Mouse (Mus musculus) forebrain, embryonic 10.5 days (tissue): ENCODE measurements at regions not wholly inside any gene's neighbourhood (a gene's known extent, or its start where the extent isn't known, plus 50 kb on each side); places are given as distances from the start of the nearest gene placed in this dataset.

Source experiments
- DNase-seq: peaks from one replicate; pipeline ENCODE4 v3.0.0-alpha.2; 2017; ENCODE audit warnings: low spot score; ENCODE audit errors: extremely low spot score
- H3K27ac ChIP-seq: fragments of 300-500 bp; sonication (generic); 2 replicates; pipeline ENCODE4 v1.5.1; 2016; ENCODE audit warnings: mild to moderate bottlenecking
- H3K27me3 ChIP-seq: fragments of 300-500 bp; sonication (generic); 2 replicates; pipeline ENCODE4 v1.6.1; 2016; ENCODE audit warnings: mild to moderate bottlenecking; ENCODE audit not compliant: poor library complexity, severe bottlenecking
- H3K36me3 ChIP-seq: fragments of 300-500 bp; sonication (generic); replicated peaks from 2 replicates; pipeline ENCODE4 v1.6.1; 2016; ENCODE audit warnings: mild to moderate bottlenecking, moderate library complexity
- H3K4me1 ChIP-seq: fragments of 300-500 bp; sonication (generic); 2 replicates; pipeline ENCODE4 v1.6.1; 2016
- H3K4me3 ChIP-seq: fragments of 300-500 bp; sonication (generic); 2 replicates; pipeline ENCODE4 v1.5.1; 2016; ENCODE audit warnings: mild to moderate bottlenecking, moderate library complexity
- H3K9me3 ChIP-seq: fragments of 300-500 bp; sonication (generic); 2 replicates; pipeline ENCODE4 v1.6.1; 2016; ENCODE audit warnings: mild to moderate bottlenecking, moderate library complexity
- WGBS: fragments of 180-500 bp; shearing (Covaris S2); methylation state at CpG from one replicate; pipeline ENCODE4 v1.1.7; 2016; 5-methylcytosine and 5-hydroxymethylcytosine counted together

DNA sequence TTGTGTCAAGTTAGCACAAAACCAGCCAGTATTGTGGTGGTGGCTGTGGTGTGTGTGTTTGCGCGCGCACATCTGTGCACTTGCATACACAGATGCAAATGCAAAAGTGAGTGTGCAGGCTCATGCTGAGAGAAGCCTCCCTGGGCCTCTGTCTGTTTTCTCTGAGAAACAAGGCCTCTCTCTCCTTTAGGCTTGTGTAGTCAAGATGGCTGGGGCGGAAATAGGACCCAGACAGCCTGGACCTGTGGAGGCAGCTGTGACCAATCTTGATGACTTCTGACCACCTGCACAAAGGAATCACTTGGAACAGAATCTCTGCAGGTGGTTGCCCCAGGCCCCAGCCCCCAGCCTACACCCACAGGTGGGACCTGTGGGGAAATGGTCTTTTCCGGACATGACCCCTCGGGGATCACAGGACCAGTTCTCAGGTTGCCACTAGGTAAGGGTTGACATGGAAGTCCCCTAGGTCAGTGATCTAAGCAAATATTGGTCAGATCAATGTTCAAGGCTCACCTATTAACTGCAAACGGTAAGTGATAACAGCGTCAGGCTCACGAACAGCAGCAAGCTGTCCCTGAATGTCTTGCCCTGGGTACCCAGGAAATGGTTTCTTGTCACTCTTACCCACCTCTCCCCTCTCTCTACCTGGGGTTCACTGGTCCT is 93.8 kb upstream of the Mgme1 start:
- Histone ChIP-seq H3K36me3 (no peaks in the 10 kb centered on the region), H3K4me3 (no peak overlapping the region), H3K9me3 (no peaks in the 10 kb centered on the region), H3K27me3 (no peaks in the 10 kb centered on the region), H3K27ac (no peak overlapping the region), H3K4me1 (peaks cover 15% of the 10 kb centered on the region)
- DNase-seq = no peak
- 92% methylated on average over 9 of the region's 9 CpGs for WGBS

DNA sequence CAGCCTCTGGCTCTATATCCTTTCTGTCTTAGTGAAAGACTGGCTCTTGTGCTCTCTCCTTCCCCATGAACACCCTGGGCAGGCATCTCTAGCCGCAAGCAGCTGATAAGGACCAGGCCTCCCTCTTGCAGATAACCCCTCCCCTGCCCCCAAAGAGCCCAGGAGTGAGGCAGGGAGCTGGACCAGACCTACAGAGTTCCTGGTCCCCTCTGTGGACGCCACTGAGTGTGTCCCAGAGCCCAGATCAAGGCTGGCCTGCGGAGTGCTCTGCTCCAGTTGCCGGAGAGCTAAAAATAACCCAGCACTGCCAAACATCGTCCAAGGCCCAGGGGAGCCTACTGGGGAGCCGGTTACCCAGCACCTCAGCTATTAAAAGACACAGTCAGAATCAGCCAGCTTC is 93.2 kb upstream of the Mgme1 start:
- WGBS = 51% methylated on average over 6 of the region's 6 CpGs
- Histone ChIP-seq H3K36me3 (no peaks in the 10 kb centered on the region), H3K27ac (no peak overlapping the region), H3K4me1 (peaks cover 11% of the 10 kb centered on the region), H3K4me3 (no peak overlapping the region), H3K9me3 (no peaks in the 10 kb centered on the region), H3K27me3 (no peaks in the 10 kb centered on the region)
- no peak for DNase-seq

DNA sequence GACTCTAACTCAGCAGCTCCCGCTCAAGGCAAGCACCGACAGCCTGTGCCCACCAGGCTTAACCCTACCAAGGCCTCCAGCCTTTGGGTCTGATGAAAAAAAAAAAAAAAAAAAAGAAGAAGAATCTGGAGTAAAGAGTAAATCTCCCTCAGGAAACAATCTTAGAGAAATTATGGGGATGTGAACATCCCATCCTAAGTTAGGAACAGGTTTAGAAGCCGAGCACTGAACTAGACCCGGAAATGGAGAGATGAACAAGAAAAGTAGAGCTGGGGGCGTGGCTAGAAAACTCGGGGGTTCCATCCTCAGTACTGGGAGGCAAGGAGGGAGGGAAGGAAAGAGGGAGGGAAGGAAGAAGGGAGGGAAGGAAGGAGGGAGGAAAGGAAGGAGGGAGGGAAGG is 92.5 kb upstream of the Mgme1 start:
- H3K4me3 ChIP-seq = no peak overlapping the region
- no peaks in the 10 kb centered on the region for H3K36me3 ChIP-seq
- no peak overlapping the region for H3K27ac ChIP-seq
- DNase-seq = no peak
- WGBS = 78% methylated on average over 6 of the region's 6 CpGs
- H3K4me1 ChIP-seq = peaks cover 5% of the 10 kb centered on the region; the same call in 1 of the 2 replicates
- no peaks in the 10 kb centered on the region for H3K9me3 ChIP-seq
- no peaks in the 10 kb centered on the region for H3K27me3 ChIP-seq

DNA sequence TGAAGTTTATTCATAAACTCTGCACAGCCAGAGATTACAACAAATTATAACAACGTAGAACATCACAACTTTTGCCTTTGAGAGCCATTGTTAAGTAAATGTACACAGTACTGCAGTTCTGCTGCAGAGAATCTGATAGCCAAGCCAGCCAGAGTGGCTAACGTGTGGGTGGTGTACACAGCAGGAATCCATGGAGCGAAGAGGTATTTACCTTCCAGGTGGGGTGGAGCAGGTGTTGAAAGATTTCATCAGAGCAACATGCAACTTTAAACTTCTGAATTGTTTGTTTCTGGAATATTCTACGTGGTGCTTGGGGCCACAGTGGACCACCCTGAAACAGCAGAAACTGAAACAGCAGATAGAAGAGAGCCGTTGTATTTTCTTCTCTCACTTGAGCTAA is 88.4 kb upstream of the Mgme1 start:
- no peaks in the 10 kb centered on the region for H3K27me3 ChIP-seq
- H3K27ac ChIP-seq = no peak overlapping the region
- no peak overlapping the region for H3K4me3 ChIP-seq
- no peaks in the 10 kb centered on the region for H3K36me3 ChIP-seq
- DNase-seq = no peak
- H3K4me1 ChIP-seq = peaks cover 5% of the 10 kb centered on the region; the same call in 1 of the 2 replicates
- 87% methylated on average over 5 of the region's 5 CpGs for WGBS
- H3K9me3 ChIP-seq = no peaks in the 10 kb centered on the region

DNA sequence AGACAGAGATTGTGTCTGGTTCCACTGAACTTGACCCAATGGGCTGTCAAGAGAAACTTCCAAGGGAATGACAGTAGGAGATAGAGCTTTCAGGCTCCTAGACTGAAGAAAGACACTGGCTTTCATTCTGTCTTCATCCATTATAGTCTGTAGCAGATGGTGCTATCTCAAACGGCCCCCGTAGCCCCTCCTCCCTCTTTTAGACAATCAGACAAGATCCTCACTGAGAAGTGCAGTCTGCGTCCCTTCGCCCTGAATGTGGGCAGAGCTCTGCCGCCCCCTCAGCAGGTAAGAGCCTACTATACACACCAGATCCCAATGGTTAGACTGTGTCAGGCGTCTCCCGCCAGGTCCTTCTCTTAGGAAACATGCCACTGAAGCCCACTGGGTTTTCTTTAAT is 87.9 kb upstream of the Mgme1 start:
- Histone ChIP-seq H3K4me1 (peaks cover under 1% of the 10 kb centered on the region; the same call in 1 of the 2 replicates), H3K4me3 (no peak overlapping the region), H3K36me3 (no peaks in the 10 kb centered on the region), H3K27ac (0 out of 2 replicates have a peak overlapping the region, but pooled peaks have one; percentile 25), H3K27me3 (no peaks in the 10 kb centered on the region), H3K9me3 (no peaks in the 10 kb centered on the region)
- DNase-seq = no peak
- 81% methylated on average over 7 of the region's 7 CpGs for WGBS

DNA sequence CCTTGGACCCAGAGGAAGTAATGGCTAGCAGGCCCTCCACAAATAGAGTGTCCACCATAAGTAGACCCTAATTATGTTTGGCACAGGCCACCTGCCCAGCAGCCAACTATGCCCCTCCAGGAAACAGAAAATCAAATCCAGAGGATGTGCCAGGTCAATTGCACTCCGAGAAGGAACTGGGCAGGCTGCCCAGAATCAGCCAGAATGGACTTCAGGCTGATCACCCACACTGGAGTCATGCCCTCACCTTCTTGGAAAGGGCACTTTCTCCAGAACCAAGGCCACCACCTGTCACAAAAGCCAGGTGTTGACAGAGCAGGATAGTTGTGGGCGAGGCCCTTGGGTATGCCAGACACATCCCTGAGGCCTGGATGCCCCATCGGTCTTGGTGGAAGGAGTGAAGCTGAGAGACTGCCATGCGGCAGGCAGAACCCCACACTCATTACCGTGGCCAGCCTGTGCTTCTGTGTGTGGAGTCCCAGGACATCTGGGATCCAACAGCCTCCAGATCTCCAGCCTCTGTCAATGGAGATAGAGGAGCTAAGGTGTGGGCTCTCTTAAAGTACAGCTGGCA is 87.0 kb upstream of the Mgme1 start:
- no peaks in the 10 kb centered on the region for H3K27me3 ChIP-seq
- no peaks in the 10 kb centered on the region for H3K36me3 ChIP-seq
- no peaks in the 10 kb centered on the region for H3K9me3 ChIP-seq
- no peak for DNase-seq
- H3K27ac ChIP-seq = no peak overlapping the region
- 87% methylated on average over 5 of the region's 5 CpGs for WGBS
- H3K4me1 ChIP-seq = peaks cover 3% of the 10 kb centered on the region
- H3K4me3 ChIP-seq = no peak overlapping the region

DNA sequence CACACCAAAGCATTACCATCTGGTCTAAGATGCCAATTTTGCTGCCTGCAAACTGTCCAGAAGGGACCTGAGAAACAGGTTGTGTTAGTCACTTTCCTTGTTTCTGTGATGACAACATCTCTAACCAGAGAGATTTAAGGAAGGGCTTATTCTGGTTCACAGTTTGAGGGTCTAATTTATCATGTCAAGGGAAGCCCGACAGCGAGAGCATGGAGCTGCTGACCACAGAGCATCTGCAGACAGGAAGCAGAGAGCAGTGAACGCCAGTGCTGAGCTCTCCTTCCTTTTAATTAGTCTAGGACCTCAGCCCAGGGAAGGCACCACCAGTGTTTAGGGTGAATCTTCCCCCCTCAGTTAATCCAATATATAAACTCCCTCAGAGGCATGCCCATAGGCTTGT is 85.3 kb upstream of the Mgme1 start:
- 90% methylated on average over 3 of the region's 3 CpGs for WGBS
- H3K4me3 ChIP-seq = no peak overlapping the region
- H3K27me3 ChIP-seq = no peaks in the 10 kb centered on the region
- H3K4me1 ChIP-seq = peaks cover 13% of the 10 kb centered on the region
- DNase-seq = no peak
- no peaks in the 10 kb centered on the region for H3K9me3 ChIP-seq
- no peak overlapping the region for H3K27ac ChIP-seq
- no peaks in the 10 kb centered on the region for H3K36me3 ChIP-seq

DNA sequence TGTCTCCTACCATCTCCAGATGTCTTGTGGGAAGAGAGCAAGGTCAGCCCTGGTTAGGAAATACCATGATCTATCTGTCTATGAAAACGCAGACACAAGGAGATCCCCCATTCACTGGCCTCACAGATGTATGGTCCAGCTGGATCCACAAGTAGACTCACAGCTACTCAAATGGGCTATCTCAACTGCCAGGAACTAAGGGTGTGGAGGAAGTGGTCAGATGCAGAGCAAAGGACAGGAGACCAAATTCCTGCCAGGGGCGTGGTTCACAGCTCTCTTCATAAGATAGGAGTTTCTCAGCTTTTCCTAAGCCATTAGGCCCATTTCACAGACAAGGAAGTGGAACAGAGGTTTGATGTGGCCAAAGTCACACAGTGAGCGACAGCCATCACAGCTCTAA is 84.0 kb upstream of the Mgme1 start:
- H3K27ac ChIP-seq = no peak overlapping the region
- no peaks in the 10 kb centered on the region for H3K27me3 ChIP-seq
- no peak for DNase-seq
- 85% methylated on average over 3 of the region's 3 CpGs for WGBS
- H3K4me1 ChIP-seq = peaks cover 13% of the 10 kb centered on the region
- H3K36me3 ChIP-seq = no peaks in the 10 kb centered on the region
- no peaks in the 10 kb centered on the region for H3K9me3 ChIP-seq
- no peak overlapping the region for H3K4me3 ChIP-seq

DNA sequence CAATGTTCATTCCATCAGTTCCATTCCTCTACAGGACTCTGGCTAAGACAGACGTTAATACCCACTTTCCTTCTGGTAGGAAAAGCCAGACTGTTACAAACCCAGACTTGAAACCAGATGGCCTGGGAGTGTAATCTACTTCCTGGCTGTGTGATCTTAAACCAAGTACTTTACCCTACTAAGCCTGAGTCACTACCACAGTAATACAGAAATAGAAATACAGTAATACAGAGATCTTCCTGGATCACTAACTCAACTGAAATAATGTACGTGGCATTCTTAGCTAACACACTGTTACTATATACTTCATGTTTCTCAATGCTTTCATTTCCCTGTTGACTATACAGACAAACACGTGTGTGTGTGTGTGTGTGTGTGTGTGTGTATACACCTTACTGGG is 82.4 kb upstream of the Mgme1 start:
- DNase-seq = no peak
- H3K9me3 ChIP-seq = no peaks in the 10 kb centered on the region
- WGBS = 72% methylated on average over 3 of the region's 3 CpGs
- H3K4me3 ChIP-seq = no peak overlapping the region
- H3K4me1 ChIP-seq = peaks cover 16% of the 10 kb centered on the region
- no peaks in the 10 kb centered on the region for H3K27me3 ChIP-seq
- no peaks in the 10 kb centered on the region for H3K36me3 ChIP-seq
- H3K27ac ChIP-seq = no peak overlapping the region

DNA sequence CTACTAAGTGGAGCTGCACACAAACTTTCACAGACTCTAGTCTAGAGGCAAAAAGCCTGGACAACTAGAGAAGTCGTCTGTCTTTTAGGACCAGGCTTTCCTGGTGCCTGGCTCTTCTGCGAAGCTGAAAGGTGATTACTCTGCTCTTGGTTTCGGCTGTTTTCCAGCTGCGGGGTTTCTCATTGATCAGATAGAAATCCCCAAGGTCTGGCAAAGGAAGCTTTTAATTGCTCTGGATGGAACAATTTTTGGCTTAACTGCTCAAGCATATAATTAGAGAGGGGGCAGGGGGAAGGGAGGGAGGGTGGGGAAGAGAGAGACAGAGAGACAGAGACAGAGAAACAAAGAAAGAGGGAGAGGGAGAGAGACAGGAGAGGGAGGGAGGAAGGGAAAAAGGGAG is 82.0 kb upstream of the Mgme1 start:
- no peaks in the 10 kb centered on the region for H3K9me3 ChIP-seq
- H3K27ac ChIP-seq = no peak overlapping the region
- WGBS = 6% methylated on average over 4 of the region's 4 CpGs
- H3K4me3 ChIP-seq = no peak overlapping the region
- H3K36me3 ChIP-seq = no peaks in the 10 kb centered on the region
- peaks cover 16% of the 10 kb centered on the region for H3K4me1 ChIP-seq
- no peak for DNase-seq
- no peaks in the 10 kb centered on the region for H3K27me3 ChIP-seq

DNA sequence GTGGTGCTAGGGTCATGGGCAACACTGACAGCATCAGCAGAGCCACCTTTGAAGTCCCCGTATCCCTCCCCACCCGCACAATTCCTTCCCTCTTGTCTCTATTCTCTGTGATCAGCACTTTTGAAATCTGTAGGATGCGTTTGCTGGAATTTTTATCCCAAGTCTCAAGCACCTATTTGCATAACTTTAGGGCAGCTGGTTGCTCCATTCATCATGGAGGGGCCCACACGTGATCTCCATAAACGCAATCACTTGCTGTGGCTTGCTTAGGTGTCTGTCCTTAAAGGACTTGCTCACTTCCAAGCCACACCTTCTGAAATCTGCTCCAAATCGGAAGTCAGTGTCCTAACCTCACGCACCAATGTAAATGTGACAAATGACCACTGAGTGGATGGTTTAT is 80.7 kb upstream of the Mgme1 start:
- no peaks in the 10 kb centered on the region for H3K36me3 ChIP-seq
- H3K4me3 ChIP-seq = no peak overlapping the region
- DNase-seq = no peak
- H3K27ac ChIP-seq = no peak overlapping the region
- H3K27me3 ChIP-seq = no peaks in the 10 kb centered on the region
- peaks cover 16% of the 10 kb centered on the region for H3K4me1 ChIP-seq
- WGBS = 83% methylated on average over 7 of the region's 7 CpGs
- no peaks in the 10 kb centered on the region for H3K9me3 ChIP-seq

DNA sequence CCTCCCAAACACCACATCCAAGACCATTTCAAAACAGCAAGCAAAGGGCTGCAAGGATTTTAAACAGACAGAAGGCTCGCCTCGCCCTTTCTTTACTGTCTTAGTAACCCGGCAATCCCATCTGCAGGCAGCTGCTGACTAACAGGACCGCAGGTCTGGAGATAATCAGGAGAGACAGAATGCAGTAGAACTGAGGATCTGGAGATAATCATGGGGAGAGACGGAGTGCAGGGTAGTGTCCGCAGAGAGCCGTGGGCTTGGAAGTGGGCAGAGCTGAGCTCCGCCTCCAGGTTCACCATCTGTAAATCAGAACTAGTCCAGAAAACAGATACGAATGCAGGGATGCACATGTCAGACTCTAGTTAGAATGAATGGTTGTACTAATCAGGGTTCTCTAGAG is 79.4 kb upstream of the Mgme1 start:
- Histone ChIP-seq H3K4me1 (peaks cover 20% of the 10 kb centered on the region), H3K9me3 (no peaks in the 10 kb centered on the region), H3K36me3 (no peaks in the 10 kb centered on the region), H3K4me3 (no peak overlapping the region), H3K27ac (no peak overlapping the region), H3K27me3 (peaks cover 3% of the 10 kb centered on the region; the same call in 1 of the 2 replicates)
- no peak for DNase-seq
- WGBS = 84% methylated on average over 9 of the region's 9 CpGs

DNA sequence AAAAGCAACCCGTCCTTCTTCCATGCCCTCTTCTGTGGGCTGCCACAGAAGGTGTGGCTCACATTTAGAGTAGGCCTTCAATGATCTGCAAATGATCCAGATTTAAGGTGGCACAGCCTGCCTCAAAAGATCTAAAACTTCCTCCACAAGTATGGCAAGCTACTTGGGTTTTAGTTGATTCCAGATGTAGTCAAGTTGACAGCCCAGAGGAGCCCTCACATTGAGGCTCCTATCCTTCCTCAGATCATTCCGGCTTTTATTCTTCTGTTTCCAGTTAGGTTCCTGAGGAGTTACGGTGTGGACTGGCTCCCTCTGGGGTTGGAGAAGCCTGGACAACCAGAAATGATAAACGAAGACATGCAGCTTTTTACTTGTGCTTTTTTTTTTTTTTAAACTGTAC is 78.8 kb upstream of the Mgme1 start:
- H3K9me3 ChIP-seq = no peaks in the 10 kb centered on the region
- no peak overlapping the region for H3K4me3 ChIP-seq
- H3K27me3 ChIP-seq = peaks cover 6% of the 10 kb centered on the region; the same call in 1 of the 2 replicates
- 80% methylated on average over 4 of the region's 4 CpGs for WGBS
- H3K27ac ChIP-seq = no peak overlapping the region
- H3K4me1 ChIP-seq = peaks cover 20% of the 10 kb centered on the region
- no peaks in the 10 kb centered on the region for H3K36me3 ChIP-seq
- no peak for DNase-seq
